Mouse (Mus musculus) MEL (cell line): ENCODE data around the gene Tor4a.

Experiments used
- CTCF ChIP-seq, 3 experiments: IDR thresholded peaks in 2 of 3; conservative IDR thresholded peaks in 1 of 3; 2 replicates each; pipeline ENCODE4 v1.5.1; 2011 to 2012; ENCODE audit warnings: low read length in 3 of 3, low read depth in 2 of 3, mild to moderate bottlenecking in 2 of 3, improper control_type of control experiment in 1 of 3, inconsistent platforms in 1 of 3, mixed read lengths in 1 of 3, moderate library complexity in 1 of 3; ENCODE audit not compliant: control insufficient read depth in 1 of 3, insufficient read depth in 1 of 3, poor library complexity in 1 of 3, severe bottlenecking in 1 of 3
- E2F4 ChIP-seq: IDR thresholded peaks from 2 replicates; pipeline ENCODE4 v1.6.1; 2011; ENCODE audit warnings: low read depth, low read length, improper control_type of control experiment, borderline replicate concordance
- EP300 ChIP-seq, 2 experiments: IDR thresholded peaks; 2 replicates each; pipeline ENCODE4 v1.6.1; 2011; ENCODE audit warnings: improper control_type of control experiment in 2 of 2, low read length in 2 of 2, low read depth in 1 of 2, mild to moderate bottlenecking in 1 of 2
- ETS1 ChIP-seq: IDR thresholded peaks from 2 replicates; pipeline ENCODE4 v1.6.1; 2012; ENCODE audit warnings: low read depth, mild to moderate bottlenecking, inconsistent platforms, low read length, improper control_type of control experiment, moderate library complexity
- GATA1 ChIP-seq: IDR thresholded peaks from 2 replicates; pipeline ENCODE4 v1.6.1; 2011; ENCODE audit warnings: low read depth, low read length, improper control_type of control experiment
- HCFC1 ChIP-seq: IDR thresholded peaks from 2 replicates; pipeline ENCODE4 v1.6.1; 2012; ENCODE audit warnings: low read depth, mild to moderate bottlenecking, inconsistent platforms, low read length, improper control_type of control experiment, moderate library complexity
- MAX ChIP-seq: IDR thresholded peaks from 2 replicates; pipeline ENCODE4 v1.6.1; 2011; ENCODE audit warnings: low read length, improper control_type of control experiment
- POLR2A ChIP-seq, 2 experiments: IDR thresholded peaks; 2 replicates each; pipeline ENCODE4 v1.6.1; 2011 to 2012; ENCODE audit warnings: low read length in 2 of 2, mild to moderate bottlenecking in 2 of 2, control low read depth in 1 of 2, improper control_type of control experiment in 1 of 2, low read depth in 1 of 2, moderate library complexity in 1 of 2; ENCODE audit not compliant: control insufficient read depth in 1 of 2, insufficient read depth in 1 of 2, poor library complexity in 1 of 2
- RAD21 ChIP-seq: IDR thresholded peaks from 2 replicates; pipeline ENCODE4 v1.6.1; 2011; ENCODE audit warnings: mild to moderate bottlenecking, low read depth, low read length, improper control_type of control experiment
- SMC3 ChIP-seq: IDR thresholded peaks from 2 replicates; pipeline ENCODE4 v1.6.1; 2011; ENCODE audit warnings: low read depth, low read length, improper control_type of control experiment
- ZC3H11A ChIP-seq: IDR thresholded peaks from 2 replicates; pipeline ENCODE4 v1.6.1; 2012; ENCODE audit warnings: low read depth, mild to moderate bottlenecking, inconsistent platforms, low read length, improper control_type of control experiment
- ZKSCAN1 ChIP-seq: IDR thresholded peaks from 2 replicates; pipeline ENCODE4 v1.6.1; 2012; ENCODE audit warnings: low read depth, mild to moderate bottlenecking, inconsistent platforms, low read length, improper control_type of control experiment, moderate library complexity
- ZNF384 ChIP-seq: IDR thresholded peaks from 2 replicates; pipeline ENCODE4 v1.6.1; 2012; ENCODE audit warnings: low read depth, mild to moderate bottlenecking, inconsistent platforms, low read length, improper control_type of control experiment

GRCm38 (mm10) chr2:25195211-25196156, 1.2 kb downstream of the Tor4a start:
- peak; percentile 45 to 76 for TF ChIP-seq POLR2A (IDR thresholded peaks at IDR 0.05; ENCODE audit: control insufficient read depth in 1 of 2, insufficient read depth in 1 of 2, low read depth in 1 of 2, low read length in 2 of 2, poor library complexity in 1 of 2)
- no peak for TF ChIP-seq CTCF (IDR thresholded peaks at IDR 0.05 in 2 of 3, conservative IDR thresholded peaks at IDR 0.05 in 1 of 3; ENCODE audit: control insufficient read depth in 1 of 3, insufficient read depth in 1 of 3, low read depth in 2 of 3, low read length in 3 of 3, poor library complexity in 1 of 3, severe bottlenecking in 1 of 3)
- TF ChIP-seq RAD21, result no peak
- TF ChIP-seq SMC3, result no peak
- no peak for TF ChIP-seq ZC3H11A
- TF ChIP-seq E2F4, result peak; percentile 58; the same call in 1 of the 2 replicates
- TF ChIP-seq HCFC1, result peak; percentile 61
- peak; percentile 64 for TF ChIP-seq ETS1
- no peak for TF ChIP-seq ZNF384
- TF ChIP-seq ZKSCAN1, result no peak
- peak; percentile 91 for TF ChIP-seq MAX
- TF ChIP-seq EP300 (IDR thresholded peaks at IDR 0.05; ENCODE audit: low read depth in 1 of 2, low read length in 2 of 2), result peak in 1 of 2 experiments; percentile 33; a peak in 1 of 4 replicates
- no peak for TF ChIP-seq GATA1
